Mouse (Mus musculus): ENCODE measurements around the gene Lrrc36. TPM values are rescaled to one million over a fixed set of nuclear protein-coding genes. Genes with fewer than 3 reads are reported as not detected.

The Lrrc36 gene
- polyA plus RNA-seq, 1 experiment from 2014 or later: 1.2 TPM

DNA sequence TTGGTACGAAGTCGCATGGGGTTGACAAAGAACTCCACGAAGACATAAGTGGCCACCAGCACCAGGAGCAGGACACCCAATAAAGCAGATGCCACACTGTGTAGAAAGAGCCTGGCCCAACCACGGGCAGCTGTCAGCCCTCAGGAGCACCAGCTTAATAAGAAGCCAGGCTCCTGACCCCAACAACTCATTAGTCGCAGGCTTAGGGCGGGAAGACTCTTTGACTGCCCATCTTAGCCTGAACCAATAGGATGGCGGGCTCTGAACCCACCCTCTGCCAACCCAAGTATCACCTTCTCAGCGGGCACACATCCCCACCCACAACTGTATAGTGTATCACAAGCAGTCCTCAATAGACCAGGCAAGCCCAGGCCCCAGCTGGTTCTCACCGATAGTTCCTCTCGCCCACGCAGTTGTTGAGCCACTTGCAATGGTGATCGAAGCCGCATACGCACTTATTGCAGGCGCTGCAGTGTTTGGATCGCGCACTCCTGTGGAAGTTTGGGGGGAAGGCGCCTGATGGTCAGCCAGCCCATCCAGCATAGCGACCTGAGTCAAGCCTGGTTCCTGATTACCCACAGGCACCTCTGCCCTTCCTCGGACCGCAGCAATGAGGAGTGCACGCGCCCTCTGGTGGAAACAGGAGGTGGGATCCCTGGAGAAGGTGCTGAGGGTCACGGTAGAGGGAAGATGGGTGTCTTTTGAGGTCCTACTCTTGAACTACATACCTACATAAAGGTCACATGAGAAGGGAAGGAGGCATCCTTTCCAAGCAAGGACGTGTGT, 63.5 kb downstream of the Lrrc36 start:
- peaks cover 20% of the 10 kb centered on the region for H3K4me1 ChIP-seq (replicated peaks; ENCODE audit: control insufficient read depth, insufficient read depth, low read length)
- H3K36me3 ChIP-seq (ENCODE audit: control insufficient read depth, insufficient read depth, low read length): no peaks in the 10 kb centered on the region
- H3K4me2 ChIP-seq (ENCODE audit: low read depth, low read length, severe bottlenecking): no peak overlapping the region
- ATAC-seq (replicated peaks; ENCODE audit: low FRiP score): peak; percentile 34; the same call in 1 of the 2 replicates
- no peak overlapping the region for H3K4me3 ChIP-seq (ENCODE audit: low read depth, low read length)
- H3K27ac ChIP-seq (ENCODE audit: low read depth, low read length): no peak overlapping the region
- peaks cover 16% of the 10 kb centered on the region for H3K27me3 ChIP-seq (ENCODE audit: control insufficient read depth, insufficient read depth, low read length)
- peak; percentile 68 for DNase-seq (ENCODE audit: low spot score)
- H3K9me3 ChIP-seq (ENCODE audit: control insufficient read depth, low read length): no peaks in the 10 kb centered on the region
- no peak overlapping the region for H3K9ac ChIP-seq (ENCODE audit: low read length)
- WGBS: 38% methylated on average over 25 of the region's 25 CpGs

- H3K9me3 ChIP-seq (ENCODE audit: control insufficient read depth, low read length): no peaks in the 10 kb centered on the region
- no peak overlapping the region for H3K27ac ChIP-seq (ENCODE audit: low read depth, low read length)
- H3K4me1 ChIP-seq (replicated peaks; ENCODE audit: control insufficient read depth, insufficient read depth, low read length): peaks cover 17% of the 10 kb centered on the region
- H3K4me3 ChIP-seq (ENCODE audit: low read depth, low read length): no peak overlapping the region
- no peak overlapping the region for H3K4me2 ChIP-seq (ENCODE audit: low read depth, low read length, severe bottlenecking)
- ATAC-seq (replicated peaks; ENCODE audit: low FRiP score) (no peak), DNase-seq (ENCODE audit: low spot score) (no peak)
- peaks cover 12% of the 10 kb centered on the region for H3K27me3 ChIP-seq (ENCODE audit: control insufficient read depth, insufficient read depth, low read length)
- H3K9ac ChIP-seq (ENCODE audit: low read length): no peak overlapping the region
- H3K36me3 ChIP-seq (ENCODE audit: control insufficient read depth, insufficient read depth, low read length): no peaks in the 10 kb centered on the region
- 83% methylated on average over 3 of the region's 3 CpGs for WGBS
Observed at GRCm38 (mm10) chr8:105477792-105478191, 64.4 kb downstream of the Lrrc36 start.

DNA sequence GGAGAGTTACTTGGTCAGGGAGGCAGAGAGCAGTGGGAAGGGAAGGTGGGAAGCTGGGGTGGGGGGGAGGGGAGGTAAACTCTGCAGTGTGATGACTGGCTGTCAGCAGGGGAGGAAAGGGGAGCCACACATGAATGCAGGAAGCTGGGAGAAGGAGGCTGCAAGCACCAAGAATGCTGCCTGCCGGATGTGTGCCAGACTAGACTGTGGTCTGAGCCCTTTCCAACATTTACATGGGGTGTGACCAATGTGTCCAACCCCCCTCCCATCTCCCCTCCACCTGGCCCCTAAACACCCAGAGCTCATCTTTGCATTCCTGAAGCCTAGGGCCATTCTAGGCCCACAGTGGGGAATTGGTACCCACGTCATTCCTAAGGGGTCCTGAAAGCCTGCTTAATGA, 67.6 kb downstream of the Lrrc36 start:
- peaks cover 8% of the 10 kb centered on the region; the same call in 1 of the 2 replicates for H3K4me1 ChIP-seq (replicated peaks; ENCODE audit: control insufficient read depth, insufficient read depth, low read length)
- H3K36me3 ChIP-seq (ENCODE audit: control insufficient read depth, insufficient read depth, low read length): no peaks in the 10 kb centered on the region
- no peaks in the 10 kb centered on the region for H3K27me3 ChIP-seq (ENCODE audit: control insufficient read depth, insufficient read depth, low read length)
- no peak overlapping the region for H3K4me2 ChIP-seq (ENCODE audit: low read depth, low read length, severe bottlenecking)
- no peak overlapping the region for H3K9ac ChIP-seq (ENCODE audit: low read length)
- no peak overlapping the region for H3K4me3 ChIP-seq (ENCODE audit: low read depth, low read length)
- H3K27ac ChIP-seq (ENCODE audit: low read depth, low read length): no peak overlapping the region
- ATAC-seq (replicated peaks; ENCODE audit: low FRiP score): no peak
- H3K9me3 ChIP-seq (ENCODE audit: control insufficient read depth, low read length): no peaks in the 10 kb centered on the region
- no peak for DNase-seq (ENCODE audit: low spot score)
- 34% methylated on average over 2 of the region's 2 CpGs for WGBS

- DNase-seq (ENCODE audit: low spot score) (peak; percentile 75), ATAC-seq (replicated peaks; ENCODE audit: low FRiP score) (no peak)
- no peaks in the 10 kb centered on the region for H3K9me3 ChIP-seq (ENCODE audit: control insufficient read depth, low read length)
- no peaks in the 10 kb centered on the region for H3K36me3 ChIP-seq (ENCODE audit: control insufficient read depth, insufficient read depth, low read length)
- no peak overlapping the region for H3K27ac ChIP-seq (ENCODE audit: low read depth, low read length)
- 65% methylated on average over 6 of the region's 6 CpGs for WGBS
- H3K4me3 ChIP-seq (ENCODE audit: low read depth, low read length): no peak overlapping the region
- H3K27me3 ChIP-seq (ENCODE audit: control insufficient read depth, insufficient read depth, low read length): no peaks in the 10 kb centered on the region
- no peak overlapping the region for H3K9ac ChIP-seq (ENCODE audit: low read length)
- H3K4me2 ChIP-seq (ENCODE audit: low read depth, low read length, severe bottlenecking): no peak overlapping the region
- H3K4me1 ChIP-seq (replicated peaks; ENCODE audit: control insufficient read depth, insufficient read depth, low read length): peaks cover 8% of the 10 kb centered on the region; the same call in 1 of the 2 replicates
Observed at GRCm38 (mm10) chr8:105481453-105481852, 68.1 kb downstream of the Lrrc36 start.

- H3K27me3 ChIP-seq (ENCODE audit: control insufficient read depth, insufficient read depth, low read length): no peaks in the 10 kb centered on the region
- H3K4me3 ChIP-seq (ENCODE audit: low read depth, low read length): no peak overlapping the region
- H3K9ac ChIP-seq (ENCODE audit: low read length): no peak overlapping the region
- ATAC-seq (replicated peaks; ENCODE audit: low FRiP score) (no peak), DNase-seq (ENCODE audit: low spot score) (no peak)
- no peak overlapping the region for H3K27ac ChIP-seq (ENCODE audit: low read depth, low read length)
- H3K4me1 ChIP-seq (replicated peaks; ENCODE audit: control insufficient read depth, insufficient read depth, low read length): peaks cover 6% of the 10 kb centered on the region; the same call in 1 of the 2 replicates
- no peaks in the 10 kb centered on the region for H3K36me3 ChIP-seq (ENCODE audit: control insufficient read depth, insufficient read depth, low read length)
- H3K4me2 ChIP-seq (ENCODE audit: low read depth, low read length, severe bottlenecking): no peak overlapping the region
- WGBS: 86% methylated on average over 8 of the region's 8 CpGs
- no peaks in the 10 kb centered on the region for H3K9me3 ChIP-seq (ENCODE audit: control insufficient read depth, low read length)
Observed at GRCm38 (mm10) chr8:105482123-105482522, 68.8 kb downstream of the Lrrc36 start.

- Histone ChIP-seq H3K27ac (ENCODE audit: low read depth, low read length) (no peak overlapping the region), H3K9ac (ENCODE audit: low read length) (no peak overlapping the region), H3K36me3 (ENCODE audit: control insufficient read depth, insufficient read depth, low read length) (no peaks in the 10 kb centered on the region), H3K4me1 (replicated peaks; ENCODE audit: control insufficient read depth, insufficient read depth, low read length) (peaks cover 6% of the 10 kb centered on the region; the same call in 1 of the 2 replicates), H3K4me2 (ENCODE audit: low read depth, low read length, severe bottlenecking) (no peak overlapping the region), H3K27me3 (ENCODE audit: control insufficient read depth, insufficient read depth, low read length) (no peaks in the 10 kb centered on the region), H3K4me3 (ENCODE audit: low read depth, low read length) (no peak overlapping the region), H3K9me3 (ENCODE audit: control insufficient read depth, low read length) (no peaks in the 10 kb centered on the region)
- 33% methylated on average over 14 of the region's 14 CpGs for whole genome bisulfite sequencing
- ATAC-seq (replicated peaks; ENCODE audit: low FRiP score) (peak; percentile 69), DNase-seq (ENCODE audit: low spot score) (peak; percentile 76)
Observed at GRCm38 (mm10) chr8:105483212-105484029, 70.0 kb downstream of the Lrrc36 start.

GRCm38 (mm10) chr8:105484030-105484368, 70.6 kb downstream of the Lrrc36 start:
- H3K9ac ChIP-seq (ENCODE audit: low read length): no peak overlapping the region
- no peaks in the 10 kb centered on the region for H3K9me3 ChIP-seq (ENCODE audit: control insufficient read depth, low read length)
- no peak overlapping the region for H3K27ac ChIP-seq (ENCODE audit: low read depth, low read length)
- ATAC-seq (replicated peaks; ENCODE audit: low FRiP score): 0 out of 2 replicates have a peak, but pooled peaks have one; percentile 16
- peaks cover 6% of the 10 kb centered on the region; the same call in 1 of the 2 replicates for H3K4me1 ChIP-seq (replicated peaks; ENCODE audit: control insufficient read depth, insufficient read depth, low read length)
- no peaks in the 10 kb centered on the region for H3K27me3 ChIP-seq (ENCODE audit: control insufficient read depth, insufficient read depth, low read length)
- no peak overlapping the region for H3K4me3 ChIP-seq (ENCODE audit: low read depth, low read length)
- no peak for DNase-seq (ENCODE audit: low spot score)
- H3K36me3 ChIP-seq (ENCODE audit: control insufficient read depth, insufficient read depth, low read length): no peaks in the 10 kb centered on the region
- no peak overlapping the region for H3K4me2 ChIP-seq (ENCODE audit: low read depth, low read length, severe bottlenecking)
- WGBS: 26% methylated on average over 3 of the region's 3 CpGs

GRCm38 (mm10) chr8:105484392-105484791, 71.0 kb downstream of the Lrrc36 start:
- ATAC-seq (replicated peaks; ENCODE audit: low FRiP score) (0 out of 2 replicates have a peak, but pooled peaks have one; percentile 57), DNase-seq (ENCODE audit: low spot score) (peak; percentile 83)
- H3K9ac ChIP-seq (ENCODE audit: low read length): no peak overlapping the region
- H3K36me3 ChIP-seq (ENCODE audit: control insufficient read depth, insufficient read depth, low read length): no peaks in the 10 kb centered on the region
- 27% methylated on average over 2 of the region's 2 CpGs for WGBS
- no peaks in the 10 kb centered on the region for H3K9me3 ChIP-seq (ENCODE audit: control insufficient read depth, low read length)
- H3K4me3 ChIP-seq (ENCODE audit: low read depth, low read length): no peak overlapping the region
- H3K4me2 ChIP-seq (ENCODE audit: low read depth, low read length, severe bottlenecking): no peak overlapping the region
- peaks cover 6% of the 10 kb centered on the region; the same call in 1 of the 2 replicates for H3K4me1 ChIP-seq (replicated peaks; ENCODE audit: control insufficient read depth, insufficient read depth, low read length)
- H3K27me3 ChIP-seq (ENCODE audit: control insufficient read depth, insufficient read depth, low read length): no peaks in the 10 kb centered on the region
- H3K27ac ChIP-seq (ENCODE audit: low read depth, low read length): no peak overlapping the region
